Mouse (Mus musculus) kidney, embryonic 16.5 days (tissue): ENCODE data around the gene Rsbn1l. TPM values are rescaled to one million over a fixed set of nuclear protein-coding genes. Genes with fewer than 3 reads are reported as not detected.

Experiments
- ATAC-seq: fragments of 200-750 bp; cut with Nextera tagmentation; 2 replicates; pipeline ENCODE4 v1.8.0; 2017; ENCODE audit warnings: moderate TSS enrichment; ENCODE audit not compliant: low FRiP score, low TSS enrichment
- H3K27ac ChIP-seq: fragments of 300-500 bp; sonication (generic); 2 replicates; pipeline ENCODE4 v1.5.1; 2014; ENCODE audit warnings: low read length
- H3K27me3 ChIP-seq: fragments of 300-500 bp; sonication (generic); 2 replicates; pipeline ENCODE4 v1.6.1; 2014; ENCODE audit warnings: low read length, control low read depth, mixed read lengths; ENCODE audit not compliant: insufficient read depth
- H3K36me3 ChIP-seq: fragments of 300-500 bp; sonication (generic); 2 replicates; pipeline ENCODE4 v1.6.1; 2014; ENCODE audit warnings: low read length, control low read depth, mixed read lengths; ENCODE audit not compliant: insufficient read depth
- H3K4me1 ChIP-seq: fragments of 300-500 bp; sonication (generic); 2 replicates; pipeline ENCODE4 v1.6.1; 2014; ENCODE audit warnings: low read length, control low read depth, mixed read lengths; ENCODE audit not compliant: insufficient read depth
- H3K4me2 ChIP-seq: fragments of 300-500 bp; sonication (generic); replicated peaks from 2 replicates; pipeline ENCODE4 v1.6.1; 2014; ENCODE audit warnings: low read depth, low read length
- H3K4me3 ChIP-seq: fragments of 300-500 bp; sonication (generic); 2 replicates; pipeline ENCODE4 v1.5.1; 2014; ENCODE audit warnings: mild to moderate bottlenecking, low read length
- H3K9ac ChIP-seq: fragments of 300-500 bp; sonication (generic); replicated peaks from 2 replicates; pipeline ENCODE4 v1.6.1; 2014; ENCODE audit warnings: low read length
- H3K9me3 ChIP-seq: fragments of 300-500 bp; sonication (generic); 2 replicates; pipeline ENCODE4 v1.6.1; 2016; ENCODE audit warnings: low read length, control low read depth
- WGBS: fragments of 180-500 bp; shearing (Covaris S2); extraction: QIAGEN DNeasy Blood & Tissue Kit; methylation state at CpG from one replicate; pipeline ENCODE4 v1.1.7; 2014; 5-methylcytosine and 5-hydroxymethylcytosine counted together
- polyA plus RNA-seq: library from polyadenylated mRNA; unstranded; fragments of >200 nt; fragmentation: Nextera tagmentation; extraction: Ambion mirVana; gene quantifications from 2 replicates; pipeline ENCODE4 v1.2.1, GENCODE M21; 2015

Rsbn1l gene
- polyA plus RNA-seq, 1 experiment from 2014 or later: 4.5 TPM

GRCm38 (mm10) chr5:20881915-20882800 is 74.0 kb downstream of the Rsbn1l start, which contains the start of the genes Phtf2 and Tmem60:
Phtf2 (minus strand) TSS chr5:20882124.
Tmem60 (plus strand) TSS chr5:20882191.
- H3K9ac ChIP-seq: peak within 1 kb of the TSS; percentile 88
- peak; percentile 99 for ATAC-seq
- peak within 1 kb of the TSS; percentile 65 for H3K4me2 ChIP-seq
- peak within 1 kb of the TSS; percentile 92 for H3K27ac ChIP-seq
- H3K9me3 ChIP-seq: no peaks in the 10 kb centered on the region
- peaks cover 11% of the 10 kb centered on the region; the same call in 1 of the 2 replicates for H3K36me3 ChIP-seq
- H3K4me3 ChIP-seq: peak within 1 kb of the TSS; percentile 90
- under 1% methylated on average over 93 of the region's 94 CpGs for WGBS
- H3K4me1 ChIP-seq: peaks cover 24% of the 10 kb centered on the region
- H3K27me3 ChIP-seq: no peaks in the 10 kb centered on the region

GRCm38 (mm10) chr5:20880797-20881775 is 75.1 kb downstream of the Rsbn1l start:
- Histone ChIP-seq H3K9ac (peak overlapping the region; percentile 88), H3K27me3 (no peaks in the 10 kb centered on the region), H3K36me3 (peaks cover 7% of the 10 kb centered on the region; the same call in 1 of the 2 replicates), H3K9me3 (no peaks in the 10 kb centered on the region), H3K4me3 (peak overlapping the region; percentile 90), H3K27ac (peak overlapping the region; percentile 92), H3K4me2 (peak overlapping the region; percentile 65), H3K4me1 (peaks cover 25% of the 10 kb centered on the region)
- 1% methylated on average over 39 of the region's 64 CpGs for WGBS
- no peak; the same call in 1 of the 2 replicates for ATAC-seq

- no peak overlapping the region for H3K27ac ChIP-seq
- no peaks in the 10 kb centered on the region for H3K27me3 ChIP-seq
- WGBS: 60% methylated on average over 2 of the region's 2 CpGs
- no peaks in the 10 kb centered on the region for H3K9me3 ChIP-seq
- peak overlapping the region; percentile 65 for H3K4me2 ChIP-seq
- H3K9ac ChIP-seq: peak overlapping the region; percentile 63
- H3K36me3 ChIP-seq: 0 out of 2 replicates have a peak, but pooled peaks cover under 1% of the 10 kb centered on the region
- H3K4me3 ChIP-seq: peak overlapping the region; percentile 90
- no peak for ATAC-seq
- H3K4me1 ChIP-seq: peaks cover 25% of the 10 kb centered on the region
Measured at GRCm38 (mm10) chr5:20880386-20880785, 75.8 kb downstream of the Rsbn1l start.

- H3K4me3 ChIP-seq: no peak overlapping the region
- ATAC-seq: no peak
- no peaks in the 10 kb centered on the region for H3K27me3 ChIP-seq
- no peaks in the 10 kb centered on the region for H3K36me3 ChIP-seq
- H3K9me3 ChIP-seq: no peaks in the 10 kb centered on the region; the same call in 1 of the 2 replicates
- H3K9ac ChIP-seq: no peak overlapping the region
- 42% methylated on average over 1 of the region's 1 CpGs for WGBS
- no peak overlapping the region for H3K27ac ChIP-seq
- peaks cover 10% of the 10 kb centered on the region for H3K4me1 ChIP-seq
- no peak overlapping the region for H3K4me2 ChIP-seq
Measured at GRCm38 (mm10) chr5:20876934-20877426, 79.2 kb downstream of the Rsbn1l start.

GRCm38 (mm10) chr5:20873146-20873545 is 83.1 kb downstream of the Rsbn1l start:
- Histone ChIP-seq H3K36me3 (peaks cover 3% of the 10 kb centered on the region; the same call in 1 of the 2 replicates), H3K9me3 (no peaks in the 10 kb centered on the region; the same call in 1 of the 2 replicates), H3K27ac (no peak overlapping the region), H3K4me2 (no peak overlapping the region), H3K4me1 (0 out of 2 replicates have a peak, but pooled peaks cover 3% of the 10 kb centered on the region), H3K9ac (no peak overlapping the region), H3K27me3 (no peaks in the 10 kb centered on the region), H3K4me3 (no peak overlapping the region)
- WGBS: 66% methylated on average over 1 of the region's 1 CpGs
- ATAC-seq: no peak

- no peaks in the 10 kb centered on the region for H3K27me3 ChIP-seq
- no peak overlapping the region for H3K4me2 ChIP-seq
- WGBS: 42% methylated on average over 2 of the region's 2 CpGs
- no peak overlapping the region for H3K4me3 ChIP-seq
- H3K9ac ChIP-seq: no peak overlapping the region
- ATAC-seq: no peak
- no peaks in the 10 kb centered on the region for H3K36me3 ChIP-seq
- H3K27ac ChIP-seq: peak overlapping the region; percentile 62
- no peaks in the 10 kb centered on the region for H3K9me3 ChIP-seq
- H3K4me1 ChIP-seq: peaks cover 25% of the 10 kb centered on the region
Measured at GRCm38 (mm10) chr5:20865193-20865755, 90.9 kb downstream of the Rsbn1l start.

GRCm38 (mm10) chr5:20864216-20864969 is 91.8 kb downstream of the Rsbn1l start:
- Histone ChIP-seq H3K9ac (no peak overlapping the region), H3K4me2 (no peak overlapping the region), H3K9me3 (no peaks in the 10 kb centered on the region), H3K36me3 (no peaks in the 10 kb centered on the region), H3K4me1 (peaks cover 25% of the 10 kb centered on the region), H3K27me3 (no peaks in the 10 kb centered on the region), H3K4me3 (no peak overlapping the region), H3K27ac (peak overlapping the region; percentile 62)
- 58% methylated on average over 4 of the region's 4 CpGs for WGBS
- ATAC-seq: peak; percentile 46; the same call in 1 of the 2 replicates

- Histone ChIP-seq H3K36me3 (no peaks in the 10 kb centered on the region), H3K9me3 (no peaks in the 10 kb centered on the region), H3K4me3 (no peak overlapping the region), H3K27ac (no peak overlapping the region), H3K27me3 (no peaks in the 10 kb centered on the region), H3K4me1 (peaks cover 25% of the 10 kb centered on the region), H3K4me2 (no peak overlapping the region), H3K9ac (no peak overlapping the region)
- WGBS: 96% methylated on average over 2 of the region's 2 CpGs
- ATAC-seq: no peak
Measured at GRCm38 (mm10) chr5:20861901-20862300, 94.3 kb downstream of the Rsbn1l start.
